Mouse (Mus musculus) liver, embryonic 14.5 days (tissue): Measurements from ENCODE around the gene Zbtb37. TPM values are rescaled to one million over a fixed set of nuclear protein-coding genes. Genes with fewer than 3 reads are reported as not detected.
A peak's percentile ranks its signal among the peaks of the same experiment; 100 is the strongest.

Experiments used
- ATAC-seq: fragments of 200-750 bp; cut with Nextera tagmentation; 2 replicates; pipeline ENCODE4 v1.8.0; 2017; ENCODE audit warnings: moderate number of reproducible peaks, mild to moderate bottlenecking, moderate library complexity; ENCODE audit not compliant: insufficient read depth
- DNase-seq, 3 experiments: peaks; one replicate each; pipeline ENCODE4 v3.0.0-alpha.2; 2012 to 2013; ENCODE audit warnings: low read depth in 3 of 3, low spot score in 3 of 3
- H3K27ac ChIP-seq: fragments of 300-500 bp; sonication (generic); 2 replicates; pipeline ENCODE4 v1.5.1; 2014; ENCODE audit warnings: moderate library complexity, mild to moderate bottlenecking, control low read depth, inconsistent platforms
- H3K27me3 ChIP-seq: fragments of 300-500 bp; sonication (generic); 2 replicates; pipeline ENCODE4 v1.6.1; 2014; ENCODE audit warnings: mild to moderate bottlenecking, low read length, moderate library complexity; ENCODE audit not compliant: control insufficient read depth, insufficient read depth
- H3K36me3 ChIP-seq: fragments of 300-500 bp; sonication (generic); replicated peaks from 2 replicates; pipeline ENCODE4 v1.6.1; 2014; ENCODE audit warnings: low read depth; ENCODE audit not compliant: control insufficient read depth, insufficient read depth
- H3K4me1 ChIP-seq, 2 experiments: fragments of 200-500 bp in 1 of 2; fragments of 300-500 bp in 1 of 2; sonication (generic) in 1 of 2; replicated peaks; 2 replicates each; pipeline ENCODE4 v1.6.1; 2012 to 2014; ENCODE audit warnings: antibody characterized with exemption in 1 of 2, inconsistent platforms in 1 of 2, low read length in 1 of 2; ENCODE audit not compliant: control insufficient read depth in 2 of 2, insufficient read depth in 2 of 2
- H3K4me2 ChIP-seq: fragments of 300-500 bp; sonication (generic); 2 replicates; pipeline ENCODE4 v1.6.1; 2014; ENCODE audit warnings: low read depth, mild to moderate bottlenecking, control low read depth, moderate library complexity
- H3K4me3 ChIP-seq, 2 experiments: fragments of 200-500 bp in 1 of 2; fragments of 300-500 bp in 1 of 2; sonication (generic) in 1 of 2; 2 replicates each; pipeline ENCODE4 v1.5.1; 2012 to 2014; ENCODE audit warnings: low read depth in 2 of 2, low read length in 2 of 2, mild to moderate bottlenecking in 2 of 2, control low read depth in 1 of 2, inconsistent platforms in 1 of 2, moderate library complexity in 1 of 2; ENCODE audit not compliant: insufficient read depth in 1 of 2
- H3K9ac ChIP-seq: fragments of 300-500 bp; sonication (generic); replicated peaks from 2 replicates; pipeline ENCODE4 v1.6.1; 2014; ENCODE audit warnings: mild to moderate bottlenecking, control low read depth, moderate library complexity
- H3K9me3 ChIP-seq: fragments of 300-500 bp; sonication (generic); 2 replicates; pipeline ENCODE4 v1.6.1; 2016; ENCODE audit warnings: low read length, mixed read lengths; ENCODE audit not compliant: control insufficient read depth
- CTCF ChIP-seq: IDR thresholded peaks from 2 replicates; pipeline ENCODE4 v1.5.1; 2016; ENCODE audit warnings: antibody characterized with exemption, low read depth, control low read depth
- EP300 ChIP-seq: IDR thresholded peaks from 2 replicates; pipeline ENCODE4 v1.6.1; 2016; ENCODE audit warnings: antibody characterized with exemption, low read depth
- WGBS: fragments of 180-500 bp; shearing (Covaris S2); extraction: QIAGEN DNeasy Blood & Tissue Kit; methylation state at CpG from one replicate; pipeline ENCODE4 v1.1.7; 2014; ENCODE audit not compliant: insufficient replicate concordance; 5-methylcytosine and 5-hydroxymethylcytosine counted together
- polyA plus RNA-seq, 2 experiments: library from polyadenylated mRNA; depleted of rRNA in 1 of 2; stranded (reverse) in 1 of 2; unstranded in 1 of 2; fragments of >200 nt; fragmentation: Nextera tagmentation in 1 of 2; extraction: Ambion mirVana in 1 of 2; gene quantifications; 2 replicates each; pipeline versions ENCODE4 v1.2.1 to v1.2.3; 2012 to 2014

The Zbtb37 gene
- polyA plus RNA-seq, 2 experiments = 0.73 to 1.8 TPM

DNA sequence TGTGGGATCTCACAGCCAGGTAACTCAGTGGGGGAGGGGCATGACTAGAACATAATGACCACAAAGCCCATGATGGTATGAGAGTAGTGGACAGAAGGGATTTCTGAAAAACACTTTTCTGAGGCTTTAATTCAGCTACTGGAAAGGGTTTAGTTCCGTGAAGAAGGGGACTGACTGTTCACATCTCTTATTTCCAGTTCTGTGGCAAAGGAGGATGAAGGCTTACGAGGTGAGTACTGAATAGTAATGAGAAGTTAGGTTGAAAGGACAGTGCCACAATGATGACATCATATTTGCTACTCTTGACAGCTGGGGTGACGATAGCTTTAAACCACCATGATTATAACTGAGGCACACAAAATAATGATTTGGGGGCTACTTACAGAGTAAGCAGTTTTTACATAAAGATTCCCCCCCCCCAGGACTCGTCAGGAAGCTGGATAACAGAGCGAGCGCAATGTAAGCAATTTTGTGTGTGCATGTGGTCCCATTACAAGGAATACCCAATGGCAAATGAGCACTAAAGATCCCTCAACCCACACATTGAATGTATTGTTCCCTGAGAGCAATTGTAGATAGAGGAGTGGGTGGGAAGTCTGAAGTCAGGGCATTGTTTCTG lies 1.2 kb upstream of the Zbtb37 start:
- DNase-seq (no peak), ATAC-seq (no peak)
- TF ChIP-seq EP300 (no peak), CTCF (no peak)
- peaks cover 39% of the 10 kb centered on the region for H3K36me3 ChIP-seq
- H3K4me1 ChIP-seq = peaks cover 12 to 13% of the 10 kb centered on the region in 2 experiments
- under 1% methylated on average over 6 of the region's 6 CpGs for WGBS
- H3K4me2 ChIP-seq = peak overlapping the region; percentile 85
- peak overlapping the region; percentile 95 for H3K9ac ChIP-seq
- H3K9me3 ChIP-seq = no peaks in the 10 kb centered on the region
- H3K27ac ChIP-seq = peak overlapping the region; percentile 98
- peak overlapping the region; percentile 84 to 89 for H3K4me3 ChIP-seq
- no peaks in the 10 kb centered on the region for H3K27me3 ChIP-seq

DNA sequence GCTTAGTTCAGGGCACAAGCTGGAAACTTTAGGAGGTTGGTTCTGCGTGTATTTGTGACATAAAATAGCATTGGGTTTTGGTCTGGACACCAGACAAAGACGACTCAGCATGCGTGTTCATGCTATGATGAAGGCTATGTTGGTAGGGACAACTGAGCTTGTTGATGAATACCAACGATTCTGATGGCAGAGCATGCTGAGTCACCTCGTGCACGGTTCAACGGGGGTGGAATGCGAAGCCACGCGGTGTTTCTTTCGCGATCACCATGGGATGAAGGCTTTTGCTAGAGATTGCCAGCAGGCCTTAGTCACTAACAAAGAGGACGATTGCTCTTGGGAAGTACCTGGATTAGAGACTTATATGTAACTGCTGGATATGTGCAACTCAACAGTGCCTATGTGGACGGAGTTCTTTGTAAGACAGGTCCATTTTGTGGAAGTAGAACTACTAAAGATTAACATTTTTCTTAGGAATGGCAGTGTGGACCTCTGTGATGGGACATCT lies 684 bp upstream of the Zbtb37 start:
- peak overlapping the region; percentile 85 for H3K4me2 ChIP-seq
- WGBS = under 1% methylated on average over 14 of the region's 14 CpGs
- DNase-seq (peak in 2 of 3 experiments; percentile 56 to 69), ATAC-seq (peak; percentile 36)
- peak overlapping the region; percentile 98 for H3K27ac ChIP-seq
- peak overlapping the region; percentile 84 to 89 for H3K4me3 ChIP-seq
- H3K36me3 ChIP-seq = peaks cover 39% of the 10 kb centered on the region
- no peaks in the 10 kb centered on the region for H3K9me3 ChIP-seq
- peak overlapping the region; percentile 95 for H3K9ac ChIP-seq
- peaks cover 12 to 13% of the 10 kb centered on the region in 2 experiments for H3K4me1 ChIP-seq
- no peaks in the 10 kb centered on the region for H3K27me3 ChIP-seq
- TF ChIP-seq EP300 = no peak
- TF ChIP-seq CTCF = no peak

DNA sequence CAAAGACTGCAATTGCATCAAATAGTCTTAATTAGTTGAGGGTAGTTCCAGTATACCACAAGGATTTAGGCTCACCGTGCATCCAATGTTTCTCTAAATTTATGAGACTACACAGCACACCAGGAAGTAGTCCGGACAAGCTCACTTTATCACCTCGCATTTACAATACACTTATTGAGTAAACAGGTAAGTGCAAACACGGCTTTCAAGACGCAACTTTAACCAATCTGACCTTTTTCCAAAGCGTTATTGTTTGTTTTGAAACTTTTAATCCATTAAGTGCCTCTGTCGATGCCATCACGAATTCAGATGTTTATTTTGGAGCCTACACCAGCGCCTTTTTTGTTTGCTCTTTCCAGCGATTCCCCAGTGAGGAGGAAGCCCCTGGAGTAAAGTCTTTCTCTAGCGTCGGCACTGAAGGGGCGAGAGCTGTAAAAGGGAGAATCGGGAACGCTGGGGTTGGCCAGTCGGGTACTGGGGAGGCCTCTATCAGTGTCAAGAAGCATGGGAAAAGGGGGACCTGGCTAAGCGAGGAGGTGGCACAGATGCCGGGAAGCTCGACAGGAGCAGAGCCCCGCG lies 704 bp downstream of the Zbtb37 start:
- peak overlapping the region; percentile 85 for H3K4me2 ChIP-seq
- peak overlapping the region; percentile 98 for H3K27ac ChIP-seq
- no peaks in the 10 kb centered on the region for H3K9me3 ChIP-seq
- peaks cover 34% of the 10 kb centered on the region for H3K36me3 ChIP-seq
- ATAC-seq = no peak
- WGBS = under 1% methylated on average over 21 of the region's 21 CpGs
- peaks cover 12 to 13% of the 10 kb centered on the region in 2 experiments for H3K4me1 ChIP-seq
- H3K9ac ChIP-seq = peak overlapping the region; percentile 95
- DNase-seq = no peak
- no peaks in the 10 kb centered on the region for H3K27me3 ChIP-seq
- peak overlapping the region; percentile 84 to 89 for H3K4me3 ChIP-seq
- TF ChIP-seq EP300 (no peak), CTCF (no peak)

DNA sequence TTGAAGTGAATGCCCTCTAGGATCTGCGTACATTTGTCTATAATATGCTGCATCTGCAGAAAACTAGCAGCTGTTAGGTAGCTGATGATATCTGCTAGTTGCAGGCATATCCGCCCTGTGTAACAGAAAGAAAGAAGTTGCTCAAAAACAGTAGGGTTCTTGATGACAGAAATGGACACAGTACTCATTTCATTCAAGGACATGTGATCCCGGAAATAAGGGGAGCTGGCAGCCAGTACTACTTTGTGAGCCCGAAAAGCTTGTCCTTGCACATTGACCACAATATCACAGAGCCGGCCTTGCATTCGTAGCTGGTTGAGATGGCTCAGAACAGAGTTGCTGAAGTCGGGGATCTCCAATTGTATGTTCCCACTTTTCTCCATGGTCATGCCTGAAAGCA lies 2.3 kb downstream of the Zbtb37 start:
- no peaks in the 10 kb centered on the region for H3K9me3 ChIP-seq
- H3K4me2 ChIP-seq = peak overlapping the region; percentile 20; the same call in 1 of the 2 replicates
- TF ChIP-seq EP300 = peak; percentile 17; the same call in 1 of the 2 replicates
- no peak for TF ChIP-seq CTCF
- WGBS = 64% methylated on average over 7 of the region's 7 CpGs
- ATAC-seq (no peak), DNase-seq (no peak)
- no peaks in the 10 kb centered on the region for H3K27me3 ChIP-seq
- H3K4me1 ChIP-seq = peaks cover 10 to 13% of the 10 kb centered on the region in 2 experiments
- no peak overlapping the region for H3K4me3 ChIP-seq
- H3K9ac ChIP-seq = no peak overlapping the region
- peaks cover 18% of the 10 kb centered on the region for H3K36me3 ChIP-seq
- no peak overlapping the region for H3K27ac ChIP-seq

DNA sequence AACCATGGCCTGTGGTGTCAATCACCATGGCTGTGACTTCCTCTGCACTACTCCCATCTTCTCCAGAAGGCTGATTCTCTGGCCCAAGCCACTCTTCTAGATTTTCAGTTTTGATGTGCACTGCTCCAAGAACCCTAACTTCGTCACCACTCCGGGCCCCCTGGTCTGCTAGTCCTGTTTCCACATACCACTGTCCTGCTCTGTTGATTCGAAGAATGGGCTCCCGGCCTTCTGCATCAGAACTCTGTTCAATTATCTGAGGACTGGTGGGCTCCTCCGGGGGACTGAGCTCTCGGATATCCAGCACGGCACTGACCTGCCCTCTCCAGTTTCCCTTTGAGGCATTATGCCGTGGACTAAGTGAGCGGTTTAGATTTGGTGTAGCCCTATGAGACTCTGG lies 2.8 kb downstream of the Zbtb37 start:
- ATAC-seq (no peak), DNase-seq (no peak)
- Histone ChIP-seq H3K27me3 (no peaks in the 10 kb centered on the region), H3K27ac (no peak overlapping the region), H3K4me1 (peaks cover 10 to 13% of the 10 kb centered on the region in 2 experiments), H3K4me2 (no peak overlapping the region), H3K9ac (no peak overlapping the region), H3K9me3 (no peaks in the 10 kb centered on the region), H3K4me3 (no peak overlapping the region), H3K36me3 (peaks cover 13% of the 10 kb centered on the region)
- WGBS = 85% methylated on average over 9 of the region's 9 CpGs
- TF ChIP-seq CTCF = no peak
- no peak for TF ChIP-seq EP300
